Mouse (Mus musculus) kidney, postnatal 4 days (tissue): ENCODE results near the gene Ldah.
A peak's percentile ranks its signal among the peaks of the same experiment; 100 is the strongest.

Source experiments
- DNase-seq, 2 experiments: peaks; one replicate each; pipeline ENCODE4 v3.0.0; 2021; ENCODE audit warnings: mixed read lengths in 2 of 2

Ldah gene

GRCm38 (mm10) chr12:8313773-8314172 lies 105.9 kb downstream of the Ldah start:
- no peak for DNase-seq

- DNase-seq = no peak
These were observed 108.6 kb downstream of the Ldah start for GRCm38 (mm10) chr12:8316541-8316940.

GRCm38 (mm10) chr12:8320084-8320713 lies 112.3 kb downstream of the Ldah start:
- peak; percentile 89 to 90 for DNase-seq

GRCm38 (mm10) chr12:8321506-8321905 lies 113.6 kb downstream of the Ldah start:
- DNase-seq = no peak

GRCm38 (mm10) chr12:8324086-8324485 lies 116.2 kb downstream of the Ldah start:
- no peak for DNase-seq

DNA sequence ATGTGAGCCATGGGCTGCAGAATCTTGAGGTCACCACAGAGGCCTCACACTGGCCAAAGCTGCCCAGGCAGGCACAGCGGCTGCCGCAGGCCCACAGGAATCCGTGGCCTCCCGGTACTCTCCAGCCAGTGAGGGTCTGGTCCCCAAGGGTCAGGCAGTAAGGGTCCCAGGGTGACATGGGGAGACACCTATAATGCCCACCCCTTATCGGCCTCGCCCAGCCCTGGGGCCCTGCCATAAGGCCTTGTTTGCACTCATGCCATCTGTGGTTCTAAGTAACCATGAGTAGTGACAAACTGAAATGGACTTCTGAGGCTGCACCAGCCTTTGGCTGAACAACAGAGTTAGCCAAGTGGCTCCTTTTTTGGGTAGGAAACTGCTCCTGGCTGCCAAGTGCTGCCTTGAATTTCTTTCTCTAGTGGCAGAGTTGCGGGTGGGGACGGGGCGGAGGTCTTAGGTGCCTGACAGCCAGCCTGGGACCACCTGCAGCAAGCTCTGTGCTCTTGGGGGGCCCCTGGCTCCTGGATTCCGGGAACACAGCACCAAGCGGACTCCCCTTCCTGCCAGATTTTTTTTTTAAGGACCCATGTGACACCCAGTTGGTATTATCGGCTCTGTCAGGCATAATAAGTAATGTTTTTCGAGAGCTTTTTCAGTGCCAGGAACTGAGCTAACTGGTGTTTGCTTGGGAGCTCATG lies 117.5 kb downstream of the Ldah start:
- DNase-seq = no peak

DNA sequence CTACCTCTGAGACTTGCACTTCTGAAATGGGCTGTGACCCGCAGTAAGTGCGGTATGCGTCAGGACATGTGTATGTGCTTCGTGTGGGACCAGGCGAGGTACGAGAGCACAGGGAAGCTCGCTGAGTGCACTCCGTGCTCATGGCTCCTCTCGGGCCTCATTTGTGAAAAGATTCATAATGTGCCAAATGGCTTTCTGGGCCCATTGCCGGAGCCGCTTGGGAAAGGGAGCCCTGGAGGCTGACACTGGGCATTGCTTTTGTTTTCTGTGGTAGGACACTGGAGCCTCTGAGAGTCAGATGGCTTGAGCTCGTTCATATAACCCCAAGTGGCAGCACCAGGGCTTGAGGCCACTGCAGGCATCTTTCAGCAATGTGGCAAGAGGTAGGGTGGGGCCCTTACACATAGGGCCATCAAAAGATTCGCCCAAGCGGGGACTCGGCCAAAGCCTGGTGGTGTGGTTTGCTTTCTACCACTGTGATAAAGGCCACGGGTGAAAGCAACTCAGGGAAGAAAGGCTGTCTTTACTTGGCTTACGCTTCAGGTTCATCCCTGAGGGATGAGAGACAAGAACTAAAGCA lies 118.1 kb downstream of the Ldah start:
- DNase-seq = no peak

GRCm38 (mm10) chr12:8326825-8327674 lies 119.1 kb downstream of the Ldah start:
- peak; percentile 96 for DNase-seq

DNA sequence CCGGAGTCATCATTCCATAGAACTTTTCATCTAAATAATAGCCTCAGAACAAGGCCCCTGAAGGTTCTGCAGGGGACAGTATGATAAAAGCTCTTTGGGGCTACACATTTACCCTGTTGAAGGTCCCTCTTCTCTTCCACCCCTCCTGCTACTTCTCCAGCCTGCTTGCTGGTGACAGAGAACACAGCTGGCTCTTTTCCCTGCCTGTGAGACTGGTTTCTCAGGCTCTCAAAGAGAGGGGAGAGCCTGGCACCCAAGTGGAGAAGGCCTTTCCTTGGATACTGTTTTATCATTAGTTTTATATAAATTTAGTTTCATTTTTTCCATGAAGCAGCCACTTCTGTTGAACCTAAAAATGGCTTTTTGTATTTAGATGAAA lies 119.8 kb downstream of the Ldah start:
- no peak for DNase-seq

GRCm38 (mm10) chr12:8329236-8329635 lies 121.3 kb downstream of the Ldah start:
- DNase-seq = no peak

DNA sequence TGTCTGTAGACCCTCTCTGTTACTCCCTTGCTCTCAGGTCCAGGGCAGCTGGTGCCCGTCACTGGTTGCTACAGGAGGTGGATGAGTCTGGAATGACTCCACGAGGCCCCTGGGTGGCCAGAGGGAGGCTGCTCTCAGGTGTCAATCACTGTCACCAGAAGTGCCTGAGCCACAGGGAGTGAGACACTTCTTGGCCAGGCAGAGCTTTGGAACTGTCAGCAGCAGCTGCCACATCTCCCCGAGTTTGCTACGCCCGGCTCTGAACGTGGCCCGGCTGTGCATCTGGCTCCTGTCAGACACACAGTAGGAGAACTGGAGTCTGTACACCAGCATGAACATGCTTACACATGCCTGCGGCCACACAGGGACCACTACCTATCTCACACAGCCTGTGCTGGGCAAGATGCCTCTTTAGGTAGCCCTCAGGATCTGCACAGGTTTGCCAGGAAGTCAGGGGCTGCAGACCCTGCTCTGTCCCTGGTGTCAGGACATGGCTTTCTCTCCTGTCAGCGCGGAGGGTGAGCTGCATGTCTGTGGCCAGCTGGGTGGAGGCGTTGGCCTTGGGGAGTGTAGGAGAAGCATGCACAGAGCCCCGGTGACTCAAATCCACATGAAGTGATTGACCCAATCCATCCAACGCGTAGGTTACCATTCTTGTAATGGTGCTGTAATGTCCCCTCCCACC lies 123.7 kb downstream of the Ldah start:
- peak; percentile 73 to 80 for DNase-seq

DNA sequence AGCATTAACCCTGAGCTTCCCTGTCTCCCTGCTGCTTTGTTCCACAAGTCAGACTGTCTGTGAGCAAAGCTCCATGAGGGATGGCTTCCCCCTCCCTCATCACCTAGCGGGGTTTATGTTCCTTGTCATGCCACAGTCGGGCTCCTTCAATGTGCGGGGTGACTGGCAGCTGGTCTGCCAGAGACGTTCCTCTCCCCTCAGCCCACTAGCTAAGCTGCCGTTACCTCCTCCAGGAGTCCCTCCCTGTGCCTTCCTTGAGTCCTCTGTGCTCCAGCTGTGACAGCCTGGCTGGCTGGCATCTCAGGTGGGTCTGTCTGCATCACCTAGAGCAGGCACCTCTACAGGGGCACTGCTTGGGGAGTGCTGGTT lies 124.3 kb downstream of the Ldah start:
- no peak for DNase-seq

DNA sequence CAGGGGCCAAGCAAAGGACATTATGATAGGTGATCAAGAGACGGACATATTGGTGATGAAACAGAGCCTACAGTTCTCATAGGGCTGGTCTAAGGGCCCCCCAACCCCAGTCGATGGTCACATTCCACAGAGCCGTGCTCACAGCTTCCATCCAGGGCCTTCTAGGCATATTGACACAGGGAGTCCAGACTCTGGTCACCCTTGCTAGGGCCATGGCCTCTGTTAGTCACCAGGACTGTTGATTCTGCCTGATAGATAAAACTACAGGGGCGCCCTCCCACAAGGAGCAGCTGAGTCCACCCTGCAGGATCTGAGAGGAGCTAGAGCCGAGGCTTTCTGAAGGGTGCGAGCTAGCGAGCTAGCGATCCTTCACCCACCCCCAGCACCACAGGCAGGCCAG lies 125.7 kb downstream of the Ldah start:
- no peak for DNase-seq

GRCm38 (mm10) chr12:8334261-8334660 lies 126.4 kb downstream of the Ldah start:
- DNase-seq = no peak
